Mouse (Mus musculus): ENCODE measurements around the gene Sdf4. TPM values are rescaled to one million over a fixed set of nuclear protein-coding genes. Genes with fewer than 3 reads are reported as not detected.

Sdf4 gene
- total RNA-seq (2018; cell fraction: chromatin; rRNA removed): 100 to 1,000 TPM in 24 of 26 experiments, 10 to 100 TPM in 2; 76.5 to 184 (median 139) TPM
- 100 to 1,000 TPM; 182 to 279 (median 233) TPM for total RNA-seq (2018; cell fraction: cytosol; rRNA removed)
- 100 to 1,000 TPM in 25 of 26 experiments, 10 to 100 TPM in 1; 92.3 to 220 (median 162) TPM for total RNA-seq (2018; cell fraction: nucleus; rRNA removed)
- polyA plus RNA-seq (2018): 261 to 438 TPM (median 289 TPM) in 3 replicates

DNA sequence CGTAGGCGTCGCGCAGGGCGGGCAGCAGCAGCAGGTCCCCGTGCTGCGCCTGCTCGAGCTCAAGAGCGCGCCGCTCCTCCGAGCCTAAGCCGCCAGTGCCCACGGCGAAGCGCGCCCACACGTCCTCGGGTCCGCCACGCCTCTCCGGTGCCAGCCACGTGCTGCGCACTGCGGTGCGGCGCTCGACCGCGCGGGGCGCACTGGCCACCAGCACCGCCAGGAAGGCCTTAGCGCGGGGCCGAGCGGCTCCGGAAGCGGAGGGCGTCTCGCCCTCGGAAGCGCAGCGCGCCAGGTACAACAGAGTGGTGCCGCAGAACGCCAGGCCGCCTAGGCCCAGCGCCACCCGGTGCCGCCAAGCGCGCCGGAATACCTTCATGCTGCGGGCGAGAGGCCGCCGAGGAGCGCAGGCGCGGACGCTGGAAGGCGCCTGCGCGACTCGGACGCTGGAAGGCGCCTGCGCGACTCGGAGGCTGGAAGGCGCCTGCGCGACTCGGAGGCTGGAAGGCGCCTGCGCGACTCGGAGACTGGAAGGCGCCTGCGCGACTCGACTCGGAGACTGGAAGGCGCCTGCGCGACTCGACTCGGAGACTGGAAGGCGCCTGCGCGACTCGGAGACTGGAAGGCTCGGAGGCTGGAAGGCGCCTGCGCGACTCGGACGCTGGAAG is at the start of gene Sdf4, which contains the start of gene B3galt6:
Gene Sdf4, plus strand, starts transcription at position 632 of the 665 bp plus-strand sequence.
Gene B3galt6, minus strand, starts transcription at position 409 of the 665 bp plus-strand sequence.
- Histone ChIP-seq H3K27ac (peak within 1 kb of the TSS; percentile 84), H3K36me3 (ENCODE audit: inconsistent target) (peaks cover 14% of the 10 kb centered on the region; the same call in 1 of the 2 replicates)
- under 1% methylated on average over 76 of the region's 99 CpGs for WGBS (ENCODE audit: missing documents)

DNA sequence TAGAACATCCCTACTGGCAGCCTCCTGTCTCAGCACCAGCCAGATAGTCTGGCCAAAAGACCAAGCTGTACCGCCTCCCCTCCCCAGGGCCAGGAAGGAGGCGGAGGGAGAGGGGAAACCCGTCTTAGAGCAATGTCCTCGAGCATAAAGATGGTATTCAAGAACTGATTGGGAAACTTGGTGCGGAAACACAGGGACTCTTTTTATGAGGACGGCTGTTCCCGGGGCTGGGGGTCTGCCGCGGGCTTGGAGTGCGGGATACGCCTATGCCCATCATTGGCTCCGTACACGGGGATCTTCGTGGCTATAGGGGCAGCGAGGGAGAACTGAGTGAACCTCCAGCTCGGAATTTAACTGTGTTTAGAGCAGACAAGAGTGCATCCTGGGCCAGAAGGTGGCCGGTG is 49.6 kb upstream of the Sdf4 start:
- Histone ChIP-seq H3K36me3 (ENCODE audit: inconsistent target) (peaks cover 4% of the 10 kb centered on the region; the same call in 1 of the 2 replicates), H3K4me3 (ENCODE audit: inconsistent target) (peak overlapping the region; percentile 92), H3K79me2 (ENCODE audit: inconsistent target) (peaks cover 41% of the 10 kb centered on the region), H3K27ac (peak overlapping the region; percentile 71)
- WGBS (ENCODE audit: missing documents): 6% methylated on average over 16 of the region's 17 CpGs

More for the DNA sequence above, at the start of gene Sdf4, which contains the start of gene B3galt6:
- peaks cover 51% of the 10 kb centered on the region for H3K79me2 ChIP-seq (ENCODE audit: inconsistent target)
- peak within 1 kb of the TSS; percentile 96 for H3K4me3 ChIP-seq (ENCODE audit: inconsistent target)

DNA sequence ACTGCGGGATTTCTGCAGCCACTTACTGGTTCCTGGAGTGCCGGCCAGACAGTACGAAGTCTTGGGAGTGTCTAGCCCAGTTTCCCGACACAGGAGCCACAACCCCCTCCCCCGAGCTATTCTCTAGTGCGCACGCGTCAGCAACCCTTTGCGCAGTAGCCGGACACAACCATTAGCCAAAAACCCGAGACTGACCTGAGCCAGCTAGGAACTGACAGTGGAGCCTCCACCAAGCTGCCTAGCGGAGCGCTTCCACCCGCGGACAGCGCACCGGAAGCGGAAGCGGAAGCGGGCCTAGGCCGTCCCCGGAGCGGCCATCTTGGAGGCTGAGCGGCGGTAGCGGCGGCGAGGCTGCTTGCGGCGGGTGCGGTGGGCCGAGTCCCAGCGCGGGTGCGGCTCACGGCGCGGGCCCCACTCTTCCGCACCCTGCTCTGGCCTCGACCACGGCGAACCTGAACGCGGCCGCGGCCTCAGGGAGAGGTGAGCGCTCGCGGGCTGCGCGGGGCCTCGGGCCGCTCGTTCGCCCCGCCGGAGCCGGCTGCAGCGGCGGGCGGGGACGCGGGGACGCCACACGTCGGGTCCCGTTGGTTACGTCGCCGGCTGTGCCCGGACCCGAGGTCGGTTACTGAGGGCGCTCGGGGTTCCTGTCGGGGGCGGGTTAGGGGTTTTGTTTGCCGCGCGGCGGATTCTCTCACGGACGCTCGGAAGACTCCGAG is 49.0 kb upstream of the Sdf4 start, which contains the start of gene Ube2j2:
Gene Ube2j2, plus strand, starts transcription at position 298 of the 716 bp plus-strand sequence.
- Histone ChIP-seq H3K36me3 (ENCODE audit: inconsistent target) (peaks cover 11% of the 10 kb centered on the region; the same call in 1 of the 2 replicates), H3K27ac (peak within 1 kb of the TSS; percentile 74), H3K4me3 (ENCODE audit: inconsistent target) (peak within 1 kb of the TSS; percentile 92), H3K79me2 (ENCODE audit: inconsistent target) (peaks cover 47% of the 10 kb centered on the region)
- WGBS (ENCODE audit: missing documents): under 1% methylated on average over 78 of the region's 85 CpGs

DNA sequence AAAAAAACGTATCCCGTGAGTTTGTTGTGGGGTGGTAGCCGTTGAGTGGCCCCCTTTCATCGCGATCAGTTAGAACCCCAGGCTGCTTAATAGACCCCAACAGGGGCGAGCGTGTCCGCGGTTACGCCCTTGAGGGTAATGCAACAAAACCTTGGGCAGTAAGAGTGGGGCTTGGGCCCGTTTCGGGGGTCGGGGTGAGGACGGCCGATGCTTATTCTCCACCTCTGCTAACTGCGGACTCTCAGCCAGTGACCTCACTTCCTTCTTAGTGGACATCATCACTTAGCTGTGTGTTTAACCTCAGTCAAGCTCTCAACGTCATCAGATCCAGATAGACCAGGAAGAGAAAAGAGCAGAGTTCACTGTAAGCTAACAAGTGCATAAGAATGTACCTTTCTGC is 48.4 kb upstream of the Sdf4 start:
- 1% methylated on average over 17 of the region's 17 CpGs for WGBS (ENCODE audit: missing documents)
- Histone ChIP-seq H3K4me3 (ENCODE audit: inconsistent target) (peak overlapping the region; percentile 92), H3K27ac (peak overlapping the region; percentile 74), H3K36me3 (ENCODE audit: inconsistent target) (peaks cover 16% of the 10 kb centered on the region), H3K79me2 (ENCODE audit: inconsistent target) (peaks cover 53% of the 10 kb centered on the region)

DNA sequence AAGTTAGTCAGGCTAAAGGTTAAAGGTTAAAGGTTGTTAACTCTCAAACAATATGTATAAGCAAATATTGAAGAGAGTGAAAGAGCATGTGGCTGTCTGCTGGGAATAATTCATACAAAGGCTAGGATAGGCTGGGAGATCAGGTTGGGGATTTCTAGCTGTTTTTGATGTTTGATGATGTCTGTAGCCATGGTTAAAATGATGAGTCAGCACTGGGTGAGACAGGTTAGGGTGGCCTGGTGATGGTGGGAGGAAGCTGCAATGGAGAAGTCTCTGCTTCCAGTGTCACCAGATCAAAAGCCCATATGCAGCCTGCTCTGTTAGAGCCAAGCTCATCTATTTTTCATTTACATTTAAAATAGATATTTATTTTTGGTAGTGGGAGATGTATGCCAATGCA is 45.6 kb upstream of the Sdf4 start:
- Histone ChIP-seq H3K4me3 (ENCODE audit: inconsistent target) (no peak overlapping the region), H3K79me2 (ENCODE audit: inconsistent target) (peaks cover 82% of the 10 kb centered on the region), H3K36me3 (ENCODE audit: inconsistent target) (peaks cover 45% of the 10 kb centered on the region), H3K27ac (no peak overlapping the region)

DNA sequence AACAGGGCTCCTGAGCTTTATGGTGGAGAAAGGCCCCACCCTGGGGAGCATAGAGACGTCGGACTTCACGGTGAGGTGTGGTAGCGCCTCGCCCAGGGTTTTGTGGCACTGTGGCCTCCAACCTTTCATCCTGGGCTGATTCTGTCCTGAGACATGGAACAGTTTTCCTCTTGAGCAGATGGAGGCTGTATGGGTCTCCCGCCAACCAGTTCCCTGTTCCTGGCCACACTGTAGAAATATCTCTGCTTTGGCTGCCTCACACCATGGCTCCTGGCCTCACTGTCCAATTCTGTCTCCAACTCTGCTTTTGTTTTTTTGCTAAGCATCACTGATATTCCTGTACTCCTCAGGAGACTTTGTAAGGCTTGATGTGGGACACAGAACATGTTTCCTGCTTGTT is 37.2 kb upstream of the Sdf4 start:
- peaks cover 54% of the 10 kb centered on the region for H3K79me2 ChIP-seq (ENCODE audit: inconsistent target)
- WGBS (ENCODE audit: missing documents): 100% methylated on average over 6 of the region's 6 CpGs
- no peak overlapping the region for H3K4me3 ChIP-seq (ENCODE audit: inconsistent target)
- H3K36me3 ChIP-seq (ENCODE audit: inconsistent target): peaks cover 76% of the 10 kb centered on the region
- no peak overlapping the region for H3K27ac ChIP-seq

DNA sequence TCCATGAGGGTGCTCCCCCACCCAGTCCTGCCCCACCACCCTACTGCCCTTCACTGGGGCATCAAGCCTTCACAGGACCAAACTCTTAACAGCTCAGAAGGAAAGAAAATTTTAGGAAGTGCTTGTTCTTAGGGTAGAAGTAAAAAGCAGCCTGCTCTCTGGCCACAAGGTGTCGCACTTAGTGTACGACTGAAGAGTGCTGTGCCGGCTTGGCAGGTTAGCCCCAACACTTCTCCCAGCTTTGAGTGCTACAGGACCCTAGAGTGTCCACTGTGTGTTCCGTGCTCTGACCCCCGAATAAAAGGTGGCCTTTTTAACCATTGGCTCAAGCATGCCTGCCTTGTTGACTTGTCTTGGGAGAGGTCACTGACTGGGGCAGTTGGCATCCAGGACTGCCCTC is 33.4 kb upstream of the Sdf4 start:
- Histone ChIP-seq H3K36me3 (ENCODE audit: inconsistent target) (peaks cover 39% of the 10 kb centered on the region), H3K4me3 (ENCODE audit: inconsistent target) (no peak overlapping the region), H3K79me2 (ENCODE audit: inconsistent target) (peaks cover 16% of the 10 kb centered on the region), H3K27ac (no peak overlapping the region)
- WGBS (ENCODE audit: missing documents): 2% methylated on average over 5 of the region's 5 CpGs

DNA sequence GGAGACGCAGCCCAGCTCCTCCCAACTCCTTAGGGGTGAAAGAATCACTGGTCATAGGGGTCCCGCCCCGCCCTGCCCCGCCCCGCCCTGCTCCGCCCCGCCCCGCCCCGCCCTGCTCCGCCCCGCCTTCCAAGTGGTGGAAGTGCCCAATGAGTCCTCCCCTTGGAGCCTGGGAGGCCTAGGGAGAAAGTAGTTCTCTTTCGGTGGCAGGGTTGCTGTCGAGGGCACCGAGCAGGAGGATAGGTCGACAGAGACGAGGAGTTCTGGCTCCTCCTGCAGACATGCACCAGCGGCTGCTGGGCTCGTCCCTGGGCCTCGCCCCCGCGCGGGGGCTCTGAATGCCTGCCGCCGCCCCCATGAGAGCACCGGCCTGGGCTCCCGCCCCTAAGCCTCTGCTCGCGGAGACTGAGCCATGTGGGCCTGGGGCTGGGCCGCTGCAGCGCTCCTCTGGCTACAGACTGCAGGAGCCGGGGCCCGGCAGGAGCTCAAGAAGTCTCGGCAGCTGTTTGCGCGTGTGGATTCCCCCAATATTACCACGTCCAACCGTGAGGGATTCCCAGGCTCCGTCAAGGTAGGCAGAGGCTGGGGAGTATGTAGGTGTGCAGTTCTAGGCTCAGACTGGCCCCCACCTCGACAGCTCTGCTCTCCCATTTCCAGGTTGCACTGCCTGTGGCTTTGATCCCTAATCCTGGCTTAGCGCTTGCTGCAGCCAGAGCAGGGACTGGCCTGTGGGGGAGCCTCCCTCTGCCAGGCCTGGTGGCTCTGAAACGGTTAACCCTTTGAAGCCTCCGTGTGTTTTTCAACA is 30.3 kb upstream of the Sdf4 start, which contains the start of gene C1qtnf12:
Gene C1qtnf12, plus strand, starts transcription at position 152 of the 805 bp plus-strand sequence.
- no peaks in the 10 kb centered on the region for H3K79me2 ChIP-seq (ENCODE audit: inconsistent target)
- WGBS (ENCODE audit: missing documents): 8% methylated on average over 30 of the region's 42 CpGs
- H3K27ac ChIP-seq: no peak within 1 kb of the TSS
- peak within 1 kb of the TSS; percentile 23; the same call in 1 of the 2 replicates for H3K4me3 ChIP-seq (ENCODE audit: inconsistent target)
- H3K36me3 ChIP-seq (ENCODE audit: inconsistent target): peaks cover 20% of the 10 kb centered on the region

DNA sequence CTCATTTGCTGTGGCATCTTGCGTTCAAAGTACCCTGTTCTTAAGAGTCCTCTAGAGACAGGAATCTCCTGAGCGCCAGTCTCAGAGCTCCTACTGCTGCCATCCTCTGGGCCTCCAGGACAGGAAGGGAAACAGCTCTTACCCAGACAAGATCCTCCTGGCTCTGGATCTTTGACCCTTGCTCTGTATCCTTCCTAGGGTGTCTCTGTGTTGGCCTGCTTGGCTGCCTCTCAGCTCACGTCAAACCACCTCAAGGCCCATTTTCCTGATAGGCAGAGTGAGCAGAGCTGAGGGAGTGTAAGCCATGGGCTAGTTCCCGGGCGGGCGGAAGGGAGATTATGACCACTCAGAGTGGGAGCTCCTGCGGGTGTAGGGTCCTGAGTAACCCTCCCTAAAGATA is 29.6 kb upstream of the Sdf4 start:
- Histone ChIP-seq H3K4me3 (ENCODE audit: inconsistent target) (no peak overlapping the region), H3K27ac (no peak overlapping the region), H3K36me3 (ENCODE audit: inconsistent target) (peaks cover 12% of the 10 kb centered on the region), H3K79me2 (ENCODE audit: inconsistent target) (no peaks in the 10 kb centered on the region)
- 89% methylated on average over 7 of the region's 7 CpGs for WGBS (ENCODE audit: missing documents)

DNA sequence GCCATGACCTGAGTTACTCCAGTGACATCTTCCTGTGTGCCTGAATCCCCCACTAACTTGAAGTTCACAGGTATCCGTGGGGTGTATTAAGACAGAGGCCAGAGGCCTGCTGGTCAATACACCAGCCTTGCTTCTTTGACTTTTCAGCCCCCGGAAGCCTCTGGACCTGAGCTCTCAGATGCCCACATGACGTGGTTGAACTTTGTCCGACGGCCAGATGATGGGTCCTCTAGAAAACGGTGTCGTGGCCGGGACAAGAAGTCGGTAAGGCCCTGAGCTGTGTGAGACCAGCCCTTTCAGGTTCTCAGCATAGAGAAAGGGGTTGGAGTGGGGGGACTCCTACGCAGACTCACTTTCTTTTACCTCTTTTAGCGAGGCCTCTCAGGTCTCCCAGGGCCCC is 28.3 kb upstream of the Sdf4 start:
- no peak overlapping the region for H3K4me3 ChIP-seq (ENCODE audit: inconsistent target)
- H3K27ac ChIP-seq: no peak overlapping the region
- peaks cover 6% of the 10 kb centered on the region; the same call in 1 of the 2 replicates for H3K36me3 ChIP-seq (ENCODE audit: inconsistent target)
- no peaks in the 10 kb centered on the region for H3K79me2 ChIP-seq (ENCODE audit: inconsistent target)
- 96% methylated on average over 11 of the region's 11 CpGs for WGBS (ENCODE audit: missing documents)

DNA sequence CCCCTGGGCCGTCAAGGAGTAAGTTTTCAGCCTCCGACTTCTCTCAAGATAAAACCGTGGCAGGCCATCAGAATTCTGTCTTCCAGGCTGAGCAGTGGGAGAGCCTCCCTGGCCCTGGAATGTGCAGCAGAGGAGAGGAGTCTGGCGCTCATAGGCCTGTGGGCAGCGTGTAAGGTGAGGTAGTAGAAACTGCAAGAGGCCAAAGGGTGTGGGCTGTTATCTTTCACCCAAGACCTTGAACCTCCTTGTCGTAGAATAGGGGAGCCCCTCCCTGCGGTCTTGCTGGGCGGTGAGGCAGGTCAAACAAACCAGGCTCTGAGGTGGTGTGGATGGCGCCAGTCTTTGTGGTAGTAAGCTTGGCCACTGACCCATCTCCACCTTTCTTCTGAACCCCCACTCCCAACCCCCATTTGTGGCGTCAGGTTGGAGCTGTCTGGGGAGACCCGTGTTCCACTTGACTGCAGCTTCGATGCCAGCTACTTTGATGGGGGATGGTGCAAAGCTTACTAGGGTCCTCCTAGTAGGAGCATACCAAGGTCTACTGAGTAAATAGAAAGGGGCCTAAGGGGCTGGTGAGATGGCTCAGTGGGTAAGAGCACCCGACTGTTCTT is 23.5 kb upstream of the Sdf4 start:
- H3K4me3 ChIP-seq (ENCODE audit: inconsistent target): no peak overlapping the region

DNA sequence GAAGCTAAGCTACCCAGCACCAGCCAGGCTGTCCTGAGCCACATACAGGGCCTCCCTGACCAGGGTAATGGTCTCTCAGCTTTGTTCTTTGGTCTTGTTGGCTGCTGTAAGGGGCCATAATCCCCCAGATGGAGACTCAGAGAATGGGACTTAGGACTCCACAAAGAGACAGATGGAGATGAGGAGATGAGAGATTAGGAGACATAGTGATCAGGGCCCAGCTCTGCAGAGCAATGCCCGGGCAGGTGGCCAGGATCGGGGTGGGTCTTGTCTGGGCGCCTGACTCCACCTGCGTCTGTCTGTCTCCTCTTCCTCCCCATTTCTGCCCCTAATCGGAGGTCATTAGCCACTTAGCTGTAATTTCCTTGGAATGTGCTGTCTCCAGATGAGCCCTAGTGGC is 22.4 kb upstream of the Sdf4 start:
- 90% methylated on average over 5 of the region's 5 CpGs for WGBS (ENCODE audit: missing documents)
- Histone ChIP-seq H3K36me3 (ENCODE audit: inconsistent target) (no peaks in the 10 kb centered on the region), H3K27ac (no peak overlapping the region), H3K4me3 (ENCODE audit: inconsistent target) (no peak overlapping the region), H3K79me2 (ENCODE audit: inconsistent target) (no peaks in the 10 kb centered on the region)

More for the DNA sequence above, 23.5 kb upstream of the Sdf4 start:
- H3K36me3 ChIP-seq (ENCODE audit: inconsistent target): peaks cover 6% of the 10 kb centered on the region; the same call in 1 of the 2 replicates
- H3K79me2 ChIP-seq (ENCODE audit: inconsistent target): no peaks in the 10 kb centered on the region
- 95% methylated on average over 13 of the region's 13 CpGs for WGBS (ENCODE audit: missing documents)
- no peak overlapping the region for H3K27ac ChIP-seq

DNA sequence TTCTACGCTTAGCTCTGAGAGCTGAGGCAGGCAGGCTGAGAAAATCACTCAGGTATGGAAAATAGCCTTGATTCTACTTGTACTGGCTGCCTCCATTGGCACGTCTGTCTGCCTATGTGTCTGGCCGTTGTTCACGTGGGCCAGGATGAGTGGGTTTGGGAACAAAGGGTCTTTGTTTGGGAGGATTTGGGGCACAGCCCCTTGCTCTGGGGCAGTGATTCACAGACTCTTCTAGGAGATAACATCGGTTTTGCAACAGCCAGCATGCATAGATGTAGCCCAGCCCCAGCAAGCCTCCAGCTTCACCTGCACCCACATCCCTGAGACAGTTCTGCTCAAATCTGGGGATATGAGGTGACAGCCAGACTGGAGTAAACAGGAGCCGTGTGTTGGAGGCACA is 20.0 kb upstream of the Sdf4 start:
- WGBS (ENCODE audit: missing documents): 96% methylated on average over 6 of the region's 6 CpGs

DNA sequence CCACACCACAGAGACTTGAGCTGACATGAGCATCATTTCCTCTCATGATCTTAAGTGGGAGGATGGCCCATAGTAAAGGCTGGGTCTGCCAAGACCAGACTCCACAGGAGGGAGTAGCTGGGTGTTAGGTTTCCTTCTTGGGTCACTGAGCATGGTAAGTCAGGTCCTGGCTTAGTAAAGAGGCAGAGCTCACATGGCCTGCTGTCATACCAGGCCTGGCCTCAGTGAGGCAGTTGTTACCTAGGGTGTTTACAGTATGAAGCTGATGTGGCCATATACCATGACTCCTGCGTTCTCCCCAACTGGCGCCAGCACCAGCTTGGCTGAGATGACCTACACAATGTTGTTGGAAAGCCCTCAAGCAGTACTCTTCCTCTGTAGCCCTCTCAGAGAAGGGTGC is 19.4 kb upstream of the Sdf4 start:
- Histone ChIP-seq H3K4me3 (ENCODE audit: inconsistent target) (no peak overlapping the region), H3K36me3 (ENCODE audit: inconsistent target) (no peaks in the 10 kb centered on the region), H3K27ac (no peak overlapping the region), H3K79me2 (ENCODE audit: inconsistent target) (no peaks in the 10 kb centered on the region)
- 88% methylated on average over 2 of the region's 2 CpGs for WGBS (ENCODE audit: missing documents)

More for the DNA sequence above, 20.0 kb upstream of the Sdf4 start:
- no peaks in the 10 kb centered on the region for H3K36me3 ChIP-seq (ENCODE audit: inconsistent target)
- H3K4me3 ChIP-seq (ENCODE audit: inconsistent target): no peak overlapping the region
- no peaks in the 10 kb centered on the region for H3K79me2 ChIP-seq (ENCODE audit: inconsistent target)
- H3K27ac ChIP-seq: no peak overlapping the region

Data from macrophage (primary cell).